Mouse (Mus musculus): ENCODE data around the gene Dph3. TPM values are rescaled to one million over a fixed set of nuclear protein-coding genes. Genes with fewer than 3 reads are reported as not detected.
"Not testable (repeated sequence)": the region's sequence is repeated elsewhere in the genome, so short reads cannot be mapped to it uniquely, and the experiment has no call there.

Dph3 gene
- 95.7 and 96.1 TPM in 2 replicates for polyA plus RNA-seq (2014; fragmentation: Nextera tagmentation; extraction: Ambion mirVana)

DNA sequence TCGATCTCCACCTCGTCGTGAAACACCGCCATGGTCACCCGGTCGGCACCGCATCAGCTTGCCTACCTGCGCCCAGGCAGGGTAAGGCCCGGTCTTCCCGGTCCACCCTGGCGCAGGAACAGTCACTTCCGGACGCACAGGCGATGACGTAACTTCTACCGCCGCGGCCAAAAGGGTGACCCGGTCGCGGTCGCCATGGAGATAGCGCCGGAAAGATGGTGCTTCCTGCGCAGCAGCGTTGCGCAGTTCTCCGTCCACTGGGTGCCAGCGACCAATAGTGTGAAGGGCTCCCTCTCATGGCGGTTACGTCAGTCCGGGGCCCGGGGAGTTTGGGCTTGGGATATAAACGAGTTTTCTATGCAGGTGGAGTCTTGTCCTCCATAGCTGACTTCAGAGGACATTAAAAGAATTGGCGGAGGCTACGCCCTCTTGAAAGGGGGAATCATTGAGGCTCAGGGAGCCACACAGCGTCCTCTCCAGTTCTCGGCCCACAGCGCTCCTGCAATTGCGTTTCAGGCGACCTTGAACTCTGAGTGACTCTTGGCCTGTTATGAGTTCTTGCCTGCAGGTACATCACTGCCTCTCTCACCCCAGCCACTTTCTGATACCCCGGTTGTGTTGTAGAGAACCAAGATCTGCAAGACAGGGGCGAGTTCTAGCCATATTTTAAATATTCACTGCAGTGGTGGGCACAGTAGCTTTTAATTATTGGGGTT lies at the start of gene Dph3:
Dph3 (minus strand) TSS at position 244 of the 716 bp plus-strand sequence.
- Histone ChIP-seq H3K9me3 (replicated peaks; ENCODE audit: control insufficient read depth, low read length) (no peaks in the 10 kb centered on the region), H3K4me3 (ENCODE audit: low read depth, low read length) (peak within 1 kb of the TSS; percentile 59), H3K27ac (replicated peaks; ENCODE audit: low read depth, low read length) (peak within 1 kb of the TSS; percentile 20; the same call in 1 of the 2 replicates), H3K27me3 (ENCODE audit: control insufficient read depth, insufficient read depth, low read length) (no peaks in the 10 kb centered on the region), H3K4me1 (ENCODE audit: control insufficient read depth, insufficient read depth, low read length) (no peaks in the 10 kb centered on the region), H3K9ac (replicated peaks; ENCODE audit: low read length) (peak within 1 kb of the TSS; percentile 75), H3K36me3 (replicated peaks; ENCODE audit: control insufficient read depth, insufficient read depth, low read depth, low read length) (peaks cover 11% of the 10 kb centered on the region), H3K4me2 (ENCODE audit: low read depth, low read length) (peak within 1 kb of the TSS; percentile 59)
- peak; percentile 98 for DNase-seq (ENCODE audit: low spot score)
- ATAC-seq (replicated peaks; ENCODE audit: insufficient number of reproducible peaks, low FRiP score, low TSS enrichment, low read depth), result peak; percentile 95
- WGBS, result under 1% methylated on average over 43 of the region's 43 CpGs

DNA sequence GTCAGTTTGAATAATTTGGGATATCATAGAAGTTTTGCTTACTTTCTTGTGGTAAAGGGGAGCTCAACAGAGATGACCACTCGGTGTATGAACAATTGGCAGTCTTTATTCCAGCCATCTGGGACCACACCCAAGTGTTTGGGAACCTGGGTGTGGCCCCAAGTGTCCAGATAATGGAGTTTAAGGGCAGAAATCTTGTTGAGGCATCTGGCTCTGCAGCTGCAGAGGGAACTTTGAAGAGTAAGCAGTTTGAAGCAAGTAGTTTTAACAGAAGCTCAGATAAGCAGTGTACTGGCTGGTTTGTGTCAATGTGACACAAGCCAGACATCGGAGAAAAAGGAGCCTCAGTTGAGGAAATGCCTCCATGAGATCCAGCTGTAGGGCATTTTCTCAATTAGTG lies 48.8 kb upstream of the Dph3 start:
- H3K36me3 ChIP-seq (replicated peaks; ENCODE audit: control insufficient read depth, insufficient read depth, low read depth, low read length), result no peaks in the 10 kb centered on the region
- H3K4me2 ChIP-seq (ENCODE audit: low read depth, low read length), result no peak overlapping the region
- 61% methylated on average over 2 of the region's 2 CpGs for WGBS
- ATAC-seq (replicated peaks; ENCODE audit: insufficient number of reproducible peaks, low FRiP score, low TSS enrichment, low read depth) (no peak), DNase-seq (ENCODE audit: low spot score) (peak; percentile 33)
- H3K9me3 ChIP-seq (replicated peaks; ENCODE audit: control insufficient read depth, low read length), result no peaks in the 10 kb centered on the region
- H3K27ac ChIP-seq (replicated peaks; ENCODE audit: low read depth, low read length), result no peak overlapping the region
- no peaks in the 10 kb centered on the region for H3K27me3 ChIP-seq (ENCODE audit: control insufficient read depth, insufficient read depth, low read length)
- H3K9ac ChIP-seq (replicated peaks; ENCODE audit: low read length), result no peak overlapping the region
- H3K4me3 ChIP-seq (ENCODE audit: low read depth, low read length), result no peak overlapping the region
- no peaks in the 10 kb centered on the region for H3K4me1 ChIP-seq (ENCODE audit: control insufficient read depth, insufficient read depth, low read length)

DNA sequence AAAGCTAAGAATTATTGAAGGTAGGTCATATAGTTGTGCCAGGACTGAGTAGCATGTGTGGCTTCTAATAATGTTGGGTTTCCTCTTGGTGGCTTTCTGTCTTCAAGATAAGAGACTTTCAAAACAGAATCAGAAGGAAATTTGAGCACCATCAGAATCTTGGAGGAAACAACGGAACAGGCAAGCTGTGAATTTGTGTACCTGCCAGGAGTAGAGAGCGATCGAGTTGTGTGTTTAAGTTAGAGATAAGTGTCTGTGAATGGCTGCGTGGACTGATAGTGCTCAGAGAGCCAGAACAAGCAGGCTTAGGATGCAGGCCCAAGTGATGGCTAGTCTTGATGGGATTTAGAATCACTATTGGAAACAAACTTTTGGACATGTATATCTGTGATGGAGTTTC lies 46.3 kb upstream of the Dph3 start:
- H3K4me2 ChIP-seq (ENCODE audit: low read depth, low read length), result no peak overlapping the region
- ATAC-seq (replicated peaks; ENCODE audit: insufficient number of reproducible peaks, low FRiP score, low TSS enrichment, low read depth) (no peak), DNase-seq (ENCODE audit: low spot score) (no peak)
- no peaks in the 10 kb centered on the region for H3K27me3 ChIP-seq (ENCODE audit: control insufficient read depth, insufficient read depth, low read length)
- H3K9ac ChIP-seq (replicated peaks; ENCODE audit: low read length), result no peak overlapping the region
- no peaks in the 10 kb centered on the region for H3K4me1 ChIP-seq (ENCODE audit: control insufficient read depth, insufficient read depth, low read length)
- H3K9me3 ChIP-seq (replicated peaks; ENCODE audit: control insufficient read depth, low read length), result no peaks in the 10 kb centered on the region
- WGBS, result 89% methylated on average over 4 of the region's 4 CpGs
- H3K36me3 ChIP-seq (replicated peaks; ENCODE audit: control insufficient read depth, insufficient read depth, low read depth, low read length), result no peaks in the 10 kb centered on the region
- no peak overlapping the region for H3K4me3 ChIP-seq (ENCODE audit: low read depth, low read length)
- no peak overlapping the region for H3K27ac ChIP-seq (replicated peaks; ENCODE audit: low read depth, low read length)

GRCm38 (mm10) chr14:32128409-32128808 lies 42.9 kb upstream of the Dph3 start:
- 83% methylated on average over 5 of the region's 5 CpGs for WGBS
- no peaks in the 10 kb centered on the region for H3K4me1 ChIP-seq (ENCODE audit: control insufficient read depth, insufficient read depth, low read length)
- no peaks in the 10 kb centered on the region for H3K27me3 ChIP-seq (ENCODE audit: control insufficient read depth, insufficient read depth, low read length)
- DNase-seq (ENCODE audit: low spot score) (no peak), ATAC-seq (replicated peaks; ENCODE audit: insufficient number of reproducible peaks, low FRiP score, low TSS enrichment, low read depth) (no peak)
- H3K36me3 ChIP-seq (replicated peaks; ENCODE audit: control insufficient read depth, insufficient read depth, low read depth, low read length), result no peaks in the 10 kb centered on the region
- no peak overlapping the region for H3K9ac ChIP-seq (replicated peaks; ENCODE audit: low read length)
- H3K4me3 ChIP-seq (ENCODE audit: low read depth, low read length), result no peak overlapping the region
- no peaks in the 10 kb centered on the region for H3K9me3 ChIP-seq (replicated peaks; ENCODE audit: control insufficient read depth, low read length)
- no peak overlapping the region for H3K27ac ChIP-seq (replicated peaks; ENCODE audit: low read depth, low read length)
- H3K4me2 ChIP-seq (ENCODE audit: low read depth, low read length), result no peak overlapping the region

- H3K27ac ChIP-seq (replicated peaks; ENCODE audit: low read depth, low read length); H3K4me2 ChIP-seq (ENCODE audit: low read depth, low read length); DNase-seq (ENCODE audit: low spot score); H3K9ac ChIP-seq (replicated peaks; ENCODE audit: low read length); H3K9me3 ChIP-seq (replicated peaks; ENCODE audit: control insufficient read depth, low read length); ATAC-seq (replicated peaks; ENCODE audit: insufficient number of reproducible peaks, low FRiP score, low TSS enrichment, low read depth); H3K4me1 ChIP-seq (ENCODE audit: control insufficient read depth, insufficient read depth, low read length); H3K27me3 ChIP-seq (ENCODE audit: control insufficient read depth, insufficient read depth, low read length); H3K4me3 ChIP-seq (ENCODE audit: low read depth, low read length); H3K36me3 ChIP-seq (replicated peaks; ENCODE audit: control insufficient read depth, insufficient read depth, low read depth, low read length): not testable (repeated sequence)
- 75% methylated on average over 5 of the region's 5 CpGs for WGBS
These were observed 39.7 kb upstream of the Dph3 start for GRCm38 (mm10) chr14:32125256-32125655.

DNA sequence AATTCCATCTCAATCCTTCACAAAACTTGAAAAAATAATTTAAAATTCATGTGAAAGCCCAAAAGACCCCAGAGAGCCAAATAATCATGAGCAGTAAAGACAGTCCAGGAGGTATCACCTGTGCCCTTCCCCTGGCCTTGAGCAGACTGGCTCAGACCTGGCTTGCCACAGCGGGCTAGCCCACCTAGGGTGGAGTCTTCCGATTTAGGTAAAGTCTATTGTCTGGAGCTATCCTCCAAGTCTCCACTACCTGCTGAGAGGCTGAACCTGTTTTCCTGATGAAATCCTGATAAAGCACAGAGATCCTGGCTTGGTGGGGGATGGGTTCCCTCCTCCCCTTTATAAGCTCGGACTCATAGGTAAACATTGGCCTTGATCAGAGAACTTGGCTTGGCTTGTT lies 38.7 kb upstream of the Dph3 start:
- Histone ChIP-seq H3K9me3 (replicated peaks; ENCODE audit: control insufficient read depth, low read length) (no peaks in the 10 kb centered on the region), H3K36me3 (replicated peaks; ENCODE audit: control insufficient read depth, insufficient read depth, low read depth, low read length) (no peaks in the 10 kb centered on the region), H3K4me1 (ENCODE audit: control insufficient read depth, insufficient read depth, low read length) (no peaks in the 10 kb centered on the region), H3K4me3 (ENCODE audit: low read depth, low read length) (no peak overlapping the region), H3K4me2 (ENCODE audit: low read depth, low read length) (no peak overlapping the region), H3K9ac (replicated peaks; ENCODE audit: low read length) (no peak overlapping the region), H3K27me3 (ENCODE audit: control insufficient read depth, insufficient read depth, low read length) (no peaks in the 10 kb centered on the region), H3K27ac (replicated peaks; ENCODE audit: low read depth, low read length) (no peak overlapping the region)
- ATAC-seq (replicated peaks; ENCODE audit: insufficient number of reproducible peaks, low FRiP score, low TSS enrichment, low read depth) (no peak), DNase-seq (ENCODE audit: low spot score) (no peak)
- 65% methylated on average over 3 of the region's 3 CpGs for WGBS

DNA sequence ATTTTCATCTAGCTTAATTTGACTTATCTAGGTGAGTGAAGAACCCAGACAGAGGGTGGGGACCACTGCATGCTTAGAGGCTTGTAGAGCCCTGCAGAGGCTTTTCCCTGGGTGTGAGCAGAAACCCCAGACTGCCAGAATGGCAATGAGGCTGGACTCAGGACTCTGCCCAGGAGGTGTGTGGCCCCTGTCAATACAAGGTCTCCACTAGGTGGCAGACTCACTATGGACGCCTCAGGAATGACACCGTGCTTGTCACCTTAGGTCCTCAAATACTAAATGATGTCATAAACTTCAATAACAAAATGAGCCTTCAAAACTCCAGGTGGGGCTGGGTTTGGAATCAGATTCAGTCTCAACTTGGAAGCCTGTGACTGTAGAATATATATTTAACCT lies 36.4 kb upstream of the Dph3 start:
- no peak for DNase-seq (ENCODE audit: low spot score)
- WGBS, result 53% methylated on average over 2 of the region's 2 CpGs
- H3K27me3 ChIP-seq (ENCODE audit: control insufficient read depth, insufficient read depth, low read length), result no peaks in the 10 kb centered on the region
- H3K9ac ChIP-seq (replicated peaks; ENCODE audit: low read length), result no peak overlapping the region
- no peak for ATAC-seq (replicated peaks; ENCODE audit: insufficient number of reproducible peaks, low FRiP score, low TSS enrichment, low read depth)
- no peak overlapping the region for H3K4me2 ChIP-seq (ENCODE audit: low read depth, low read length)
- no peaks in the 10 kb centered on the region for H3K4me1 ChIP-seq (ENCODE audit: control insufficient read depth, insufficient read depth, low read length)
- no peak overlapping the region for H3K4me3 ChIP-seq (ENCODE audit: low read depth, low read length)
- no peak overlapping the region for H3K27ac ChIP-seq (replicated peaks; ENCODE audit: low read depth, low read length)
- H3K36me3 ChIP-seq (replicated peaks; ENCODE audit: control insufficient read depth, insufficient read depth, low read depth, low read length), result no peaks in the 10 kb centered on the region
- H3K9me3 ChIP-seq (replicated peaks; ENCODE audit: control insufficient read depth, low read length), result no peaks in the 10 kb centered on the region

DNA sequence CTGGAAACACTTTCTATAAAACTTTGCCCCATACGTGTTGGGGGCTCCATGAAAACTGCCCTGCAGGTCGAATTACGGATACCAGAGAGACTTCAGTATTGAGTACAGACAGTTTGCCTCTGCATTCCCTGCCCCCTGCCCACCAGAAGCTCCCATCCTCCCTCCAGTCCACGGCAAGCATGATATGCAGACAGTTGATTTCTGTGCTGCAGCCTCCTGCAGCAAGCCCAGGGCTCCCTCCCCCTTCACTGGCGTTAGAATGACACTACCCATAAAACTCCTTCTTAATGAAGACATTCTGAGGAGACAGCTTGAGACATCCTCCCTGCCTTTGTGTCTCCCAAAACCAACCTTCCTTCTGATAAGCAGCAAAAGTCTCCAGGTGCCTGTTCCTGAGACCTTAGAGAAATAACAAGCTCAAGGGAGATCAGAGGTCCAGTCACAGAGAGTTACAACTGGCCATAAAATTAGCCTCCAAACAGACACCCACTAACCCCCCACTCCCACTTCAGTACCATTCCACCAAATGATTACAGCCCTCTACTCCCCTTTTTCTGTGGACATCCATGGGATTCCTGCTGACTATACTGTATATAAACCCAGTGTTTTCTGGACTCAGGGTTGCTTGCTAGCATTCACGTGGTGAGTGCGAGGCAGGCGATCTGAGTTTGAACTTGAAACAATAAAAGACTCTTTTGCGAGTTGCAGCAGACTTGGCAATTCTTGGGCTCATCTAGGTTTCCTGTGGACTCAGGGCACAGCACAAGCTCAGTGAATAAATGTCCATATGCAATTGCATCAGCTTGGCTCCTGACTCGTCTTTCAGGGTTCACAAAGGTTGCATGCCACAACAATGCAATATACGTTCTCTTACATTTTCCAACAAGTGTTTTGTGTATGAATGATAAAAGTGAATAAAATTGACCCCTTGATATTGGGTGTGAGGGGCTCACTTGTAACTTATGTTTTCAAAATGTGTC lies 35.7 kb upstream of the Dph3 start:
- no peak overlapping the region for H3K27ac ChIP-seq (replicated peaks; ENCODE audit: low read depth, low read length)
- H3K27me3 ChIP-seq (ENCODE audit: control insufficient read depth, insufficient read depth, low read length), result no peaks in the 10 kb centered on the region
- DNase-seq (ENCODE audit: low spot score) (no peak), ATAC-seq (replicated peaks; ENCODE audit: insufficient number of reproducible peaks, low FRiP score, low TSS enrichment, low read depth) (no peak)
- no peaks in the 10 kb centered on the region for H3K36me3 ChIP-seq (replicated peaks; ENCODE audit: control insufficient read depth, insufficient read depth, low read depth, low read length)
- WGBS, result 69% methylated on average over 11 of the region's 11 CpGs
- H3K9me3 ChIP-seq (replicated peaks; ENCODE audit: control insufficient read depth, low read length), result no peaks in the 10 kb centered on the region
- no peaks in the 10 kb centered on the region for H3K4me1 ChIP-seq (ENCODE audit: control insufficient read depth, insufficient read depth, low read length)
- H3K9ac ChIP-seq (replicated peaks; ENCODE audit: low read length), result no peak overlapping the region
- H3K4me3 ChIP-seq (ENCODE audit: low read depth, low read length), result no peak overlapping the region
- H3K4me2 ChIP-seq (ENCODE audit: low read depth, low read length), result no peak overlapping the region
